Mouse (Mus musculus) ovary, postnatal 10 days (tissue): Measurements from ENCODE around the gene Vmn2r63.
"Not testable (repeated sequence)": the region's sequence is repeated elsewhere in the genome, so short reads cannot be mapped to it uniquely, and the experiment has no call there.

Source experiments
- DNase-seq: peaks from one replicate; pipeline ENCODE4 v3.0.0; 2022; ENCODE audit warnings: low spot score

Gene Vmn2r63

DNA sequence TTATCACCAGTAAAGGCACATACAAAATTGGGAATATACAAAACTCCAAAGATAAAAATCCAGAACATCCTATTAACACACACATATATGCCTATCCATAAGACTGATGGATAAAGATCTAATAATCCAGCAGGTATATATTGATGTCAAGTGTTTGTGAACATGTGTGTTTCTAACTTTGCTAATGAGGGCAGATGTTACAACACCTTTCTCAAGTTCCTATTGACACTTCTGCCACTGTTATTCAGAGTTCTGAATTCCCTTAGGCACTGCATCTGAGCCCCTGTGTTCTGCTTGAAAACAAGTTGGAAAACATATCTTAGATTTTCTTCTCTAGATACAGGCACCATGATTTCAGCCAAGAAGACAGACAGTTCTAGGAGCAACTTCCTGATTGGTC is at the start of gene Vmn2r63:
Vmn2r63 (minus strand) TSS at position 101 of the 400 bp plus-strand sequence.
- DNase-seq: not testable (repeated sequence)

DNA sequence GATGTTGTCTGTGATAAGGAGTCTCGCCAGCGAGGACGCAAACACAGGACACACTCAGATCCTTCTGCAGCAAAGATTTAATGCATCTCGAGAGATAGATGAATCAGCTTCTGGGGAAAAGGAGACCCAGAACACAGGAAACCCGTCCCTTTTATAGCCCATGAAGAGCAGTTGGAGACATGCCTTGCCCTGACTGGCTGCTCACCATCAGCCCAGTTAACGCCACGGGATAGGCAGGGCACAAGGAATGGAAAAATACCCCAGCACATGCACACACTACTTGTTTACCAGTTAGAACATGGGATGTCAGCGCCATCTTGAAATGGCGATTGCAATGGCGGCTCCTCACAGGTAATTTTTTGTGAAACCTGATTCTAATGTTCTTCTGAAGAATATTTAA is 47.1 kb upstream of the Vmn2r63 start:
- DNase-seq: no peak

DNA sequence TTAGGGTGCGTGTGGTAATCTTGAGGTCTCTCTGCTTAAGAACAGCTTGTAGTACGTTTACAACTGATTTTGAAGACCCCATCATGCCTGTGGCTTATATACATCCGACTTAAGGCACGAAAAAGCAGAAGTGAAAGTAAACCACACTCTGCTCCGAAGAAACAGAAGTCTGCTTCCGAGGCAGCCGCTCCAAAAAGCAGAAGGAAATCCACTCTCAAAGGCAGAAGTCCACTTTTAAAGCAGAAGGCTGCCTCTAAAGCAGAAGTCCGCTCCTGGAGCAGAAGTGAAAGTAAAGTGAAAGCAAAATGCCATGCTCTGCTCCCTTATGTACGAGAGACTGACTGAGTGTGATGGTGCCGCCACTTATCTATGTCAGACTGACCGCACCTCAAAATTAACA is 46.5 kb upstream of the Vmn2r63 start:
- no peak for DNase-seq

DNA sequence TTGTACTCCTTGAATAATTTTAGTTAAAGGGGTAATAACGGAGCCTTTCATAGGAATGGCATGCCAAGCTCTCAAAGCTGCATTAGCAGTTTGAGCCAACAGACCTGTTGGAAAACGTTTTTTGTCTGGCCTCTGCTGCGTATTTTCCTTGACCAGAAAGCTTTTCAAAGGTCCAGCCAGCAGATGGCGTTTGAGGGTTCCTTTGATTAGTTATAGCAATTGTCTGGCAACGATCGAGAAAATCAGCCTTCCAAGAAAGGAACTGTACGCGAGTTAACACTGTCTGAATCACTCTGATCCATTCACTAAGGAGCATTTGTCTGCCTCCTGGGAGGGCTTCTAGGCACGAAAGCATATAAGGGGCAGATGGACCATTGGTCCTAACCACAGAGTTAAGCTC is 31.6 kb upstream of the Vmn2r63 start:
- no peak for DNase-seq

DNA sequence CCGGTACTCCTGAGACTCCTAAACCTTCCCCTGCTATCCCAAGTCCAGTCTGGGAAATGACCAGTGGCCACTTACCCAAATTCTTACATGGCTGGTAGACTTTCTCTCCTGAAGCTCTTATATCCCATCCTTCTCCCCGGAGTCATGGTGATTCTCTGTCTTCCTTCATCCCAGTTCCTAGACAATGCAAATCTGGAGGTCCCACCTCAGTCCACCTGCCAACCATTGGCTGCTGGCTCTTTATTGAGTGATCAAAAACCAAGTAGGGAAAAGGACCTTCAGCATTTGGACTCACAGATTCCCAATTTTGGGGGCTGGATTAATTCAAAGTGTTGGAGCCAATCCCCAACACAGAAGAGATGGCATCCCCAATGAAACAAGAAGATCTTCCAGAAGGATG is 35.6 kb downstream of the Vmn2r63 start:
- DNase-seq: not testable (repeated sequence)

DNA sequence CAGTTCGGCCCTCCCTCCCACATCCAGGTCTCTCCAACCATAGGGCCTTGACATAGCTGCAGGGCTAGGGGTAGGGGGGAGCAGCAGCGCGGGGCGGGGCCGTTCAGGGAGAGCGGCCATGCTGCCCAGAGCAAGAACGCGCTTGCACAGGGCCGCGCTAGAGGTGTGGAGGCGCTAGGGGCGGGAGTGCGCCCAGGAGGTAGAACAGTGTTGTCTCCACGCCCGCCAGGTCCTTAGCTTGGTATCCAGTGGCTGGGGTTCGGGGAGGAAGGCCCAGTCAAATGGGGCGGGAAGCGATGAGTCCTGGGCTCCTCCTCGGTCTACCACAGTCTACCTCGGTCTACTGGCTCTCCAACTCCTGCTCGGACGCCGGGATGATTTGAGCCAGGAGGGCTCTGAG is 55.5 kb downstream of the Vmn2r63 start:
- no peak for DNase-seq

DNA sequence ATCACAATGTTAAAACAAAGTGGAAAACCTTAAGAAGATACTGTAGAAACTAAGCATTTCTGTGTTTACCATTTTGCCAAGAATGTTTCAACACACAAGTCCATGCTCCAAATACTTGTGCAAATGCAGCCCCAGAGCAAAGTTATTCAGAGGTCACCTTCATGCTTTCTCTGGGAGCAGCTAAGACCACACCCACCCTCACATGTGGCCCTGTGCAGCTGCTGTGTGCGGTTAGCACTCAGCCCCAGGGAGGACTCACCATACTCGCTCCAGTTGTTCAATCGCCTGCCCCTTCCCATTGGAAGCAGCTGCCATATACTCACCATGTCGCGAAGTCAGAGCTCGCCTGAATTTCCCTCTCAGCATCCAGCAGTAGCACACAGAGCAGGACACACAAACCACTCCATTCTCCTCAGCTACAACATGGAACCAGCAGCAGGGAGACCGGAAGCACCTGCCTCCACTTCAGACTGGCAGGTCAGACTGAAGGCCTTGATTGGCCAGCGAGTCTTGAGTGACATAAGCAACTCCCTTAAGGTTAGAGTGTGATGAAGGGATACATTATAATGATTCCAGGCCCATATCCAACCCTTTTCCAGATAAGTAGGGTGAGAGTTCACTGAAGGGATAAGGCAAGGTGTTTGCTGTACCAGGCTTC is 66.7 kb downstream of the Vmn2r63 start, which contains the start of gene Gm2381:
Gm2381 (minus strand) TSS at position 434 of the 658 bp plus-strand sequence.
- not testable (repeated sequence) for DNase-seq
